Mouse (Mus musculus): ENCODE data around the gene Herc3. TPM values are rescaled to one million over a fixed set of nuclear protein-coding genes. Genes with fewer than 3 reads are reported as not detected.

The Herc3 gene
- total and polyA plus RNA-seq, 3 experiments, result 14.3 to 19.1 (median 15.5) TPM

Other genes starting within 250 kb of the Herc3 start
- gene Abcg2, start 246.9 kb upstream of the Herc3 start, total RNA-seq (2021), result 10 to 100 TPM; 19.9 to 33.7 TPM
- gene Abcg2, start 246.9 kb upstream of the Herc3 start, polyA plus RNA-seq (2012; rRNA removed), result 1.5 and 1.7 TPM in 2 replicates
- 10 to 100 TPM; 26.0 to 34.5 TPM for gene Nap1l5, start 75.6 kb downstream of the Herc3 start, total RNA-seq (2021)
- 7.4 and 15.8 TPM in 2 replicates for gene Nap1l5, start 75.6 kb downstream of the Herc3 start, polyA plus RNA-seq (2012; rRNA removed)
- 10 to 100 TPM; 42.2 to 73.3 TPM for gene Fam13a, start 193.1 kb downstream of the Herc3 start, total RNA-seq (2021)
- gene Fam13a, start 193.1 kb downstream of the Herc3 start, polyA plus RNA-seq (2012; rRNA removed), result 6.7 and 7.9 TPM in 2 replicates